Mouse (Mus musculus) intestine, embryonic 15.5 days (tissue): ENCODE data around the gene Bcl6. TPM values are rescaled to one million over a fixed set of nuclear protein-coding genes. Genes with fewer than 3 reads are reported as not detected.

ENCODE experiments used
- ATAC-seq: fragments of 200-750 bp; cut with Nextera tagmentation; 2 replicates; pipeline ENCODE4 v1.8.0; 2017; ENCODE audit warnings: moderate TSS enrichment, moderate library complexity
- H3K27ac ChIP-seq: fragments of 300-500 bp; sonication (generic); 2 replicates; pipeline ENCODE4 v1.5.1; 2015; ENCODE audit warnings: mild to moderate bottlenecking, inconsistent platforms
- H3K27me3 ChIP-seq: fragments of 300-500 bp; sonication (generic); replicated peaks from 2 replicates; pipeline ENCODE4 v1.6.1; 2015; ENCODE audit warnings: inconsistent platforms
- H3K36me3 ChIP-seq: fragments of 300-500 bp; sonication (generic); 2 replicates; pipeline ENCODE4 v1.6.1; 2015; ENCODE audit warnings: inconsistent platforms
- H3K4me1 ChIP-seq: fragments of 300-500 bp; sonication (generic); replicated peaks from 2 replicates; pipeline ENCODE4 v1.6.1; 2015; ENCODE audit warnings: inconsistent platforms
- H3K4me2 ChIP-seq: fragments of 300-500 bp; sonication (generic); replicated peaks from 2 replicates; pipeline ENCODE4 v1.6.1; 2015; ENCODE audit warnings: mild to moderate bottlenecking, inconsistent platforms
- H3K4me3 ChIP-seq: fragments of 300-500 bp; sonication (generic); replicated peaks from 2 replicates; pipeline ENCODE4 v1.5.1; 2015; ENCODE audit warnings: inconsistent platforms
- H3K9ac ChIP-seq: fragments of 300-500 bp; sonication (generic); 2 replicates; pipeline ENCODE4 v1.6.1; 2015; ENCODE audit warnings: inconsistent platforms
- H3K9me3 ChIP-seq: fragments of 300-500 bp; sonication (generic); 2 replicates; pipeline ENCODE4 v1.6.1; 2016; ENCODE audit warnings: inconsistent platforms
- WGBS: fragments of 180-500 bp; shearing (Covaris S2); methylation state at CpG from one replicate; pipeline ENCODE4 v1.1.7; 2015; 5-methylcytosine and 5-hydroxymethylcytosine counted together
- polyA plus RNA-seq: library from polyadenylated mRNA; unstranded; fragments of >200 nt; fragmentation: Nextera tagmentation; extraction: Ambion mirVana; gene quantifications from 2 replicates; pipeline ENCODE4 v1.2.1, GENCODE M21; 2015

Bcl6 gene
- polyA plus RNA-seq, 1 experiment from 2014 or later: 0.90 TPM

DNA sequence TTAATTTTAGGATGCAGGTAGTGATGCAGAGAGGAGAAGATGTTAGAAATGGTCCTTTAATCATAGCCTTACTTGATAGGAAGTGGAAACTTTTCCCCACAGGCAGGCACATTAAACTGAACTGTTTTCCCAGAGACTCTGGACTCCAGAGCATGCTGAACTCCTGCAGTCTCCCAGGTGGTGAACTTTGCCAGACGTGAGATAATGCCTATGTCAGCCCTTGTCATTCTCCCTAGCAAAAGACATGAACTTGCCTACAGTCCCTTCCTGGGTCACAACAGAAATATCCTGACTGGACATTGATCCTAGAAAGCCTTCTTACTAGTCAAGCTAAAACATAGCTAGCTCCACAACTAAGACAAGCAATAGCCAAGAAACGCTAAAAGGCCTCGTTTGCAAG lies 22.7 kb upstream of the Bcl6 start:
- no peak overlapping the region for H3K27ac ChIP-seq
- ATAC-seq: no peak
- no peaks in the 10 kb centered on the region for H3K36me3 ChIP-seq
- H3K9me3 ChIP-seq: no peaks in the 10 kb centered on the region
- H3K9ac ChIP-seq: no peak overlapping the region
- no peak overlapping the region for H3K4me2 ChIP-seq
- H3K27me3 ChIP-seq: no peaks in the 10 kb centered on the region
- H3K4me1 ChIP-seq: no peaks in the 10 kb centered on the region
- whole genome bisulfite sequencing: 80% methylated on average over 3 of the region's 3 CpGs
- H3K4me3 ChIP-seq: no peak overlapping the region

DNA sequence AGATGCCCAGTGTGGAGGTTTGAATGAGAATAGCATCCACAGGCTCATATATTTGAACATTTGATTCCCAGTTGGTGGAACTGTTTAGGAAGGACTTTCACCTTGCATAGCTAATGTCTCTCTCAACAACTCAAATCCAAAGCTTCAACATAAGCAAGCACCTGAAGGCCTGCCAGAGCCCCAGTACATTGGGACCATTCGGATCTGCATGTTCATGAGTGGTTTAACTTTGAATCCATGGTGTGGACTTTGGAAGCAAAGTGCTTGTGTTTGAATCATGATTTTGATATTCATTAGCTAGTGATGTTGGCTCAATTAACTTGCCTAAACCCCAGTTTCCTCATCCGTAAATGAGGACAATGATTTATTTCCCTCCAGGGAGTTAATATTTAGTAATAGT lies 21.2 kb upstream of the Bcl6 start:
- H3K4me1 ChIP-seq: no peaks in the 10 kb centered on the region
- no peak overlapping the region for H3K4me2 ChIP-seq
- no peaks in the 10 kb centered on the region for H3K36me3 ChIP-seq
- H3K4me3 ChIP-seq: no peak overlapping the region
- no peak overlapping the region for H3K9ac ChIP-seq
- WGBS: 79% methylated on average over 2 of the region's 2 CpGs
- H3K27ac ChIP-seq: no peak overlapping the region
- no peaks in the 10 kb centered on the region for H3K9me3 ChIP-seq
- ATAC-seq: no peak
- H3K27me3 ChIP-seq: no peaks in the 10 kb centered on the region

DNA sequence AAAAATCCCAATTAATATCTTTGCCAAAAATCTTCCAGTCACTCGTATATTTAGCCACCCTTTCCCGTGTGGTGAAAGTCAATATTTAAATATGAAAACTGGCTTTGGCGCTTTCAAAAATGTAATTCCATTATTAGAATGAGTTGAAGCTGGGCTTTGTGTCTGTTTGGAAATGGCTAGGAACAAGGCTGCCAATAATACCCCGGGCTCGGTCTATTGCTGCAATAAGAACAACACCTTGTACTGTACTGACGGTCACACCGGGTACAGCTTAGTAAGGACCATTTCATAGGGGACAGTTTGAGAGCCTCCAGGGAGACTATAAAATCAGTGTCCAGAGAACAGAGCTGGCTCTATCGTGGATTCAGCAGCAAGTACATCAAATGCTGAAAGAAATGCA lies 17.3 kb upstream of the Bcl6 start:
- WGBS: 82% methylated on average over 8 of the region's 8 CpGs
- H3K9me3 ChIP-seq: no peaks in the 10 kb centered on the region
- H3K27ac ChIP-seq: no peak overlapping the region
- no peak overlapping the region for H3K9ac ChIP-seq
- H3K4me2 ChIP-seq: no peak overlapping the region
- no peaks in the 10 kb centered on the region for H3K36me3 ChIP-seq
- H3K4me3 ChIP-seq: no peak overlapping the region
- no peaks in the 10 kb centered on the region for H3K4me1 ChIP-seq
- H3K27me3 ChIP-seq: no peaks in the 10 kb centered on the region
- no peak for ATAC-seq

DNA sequence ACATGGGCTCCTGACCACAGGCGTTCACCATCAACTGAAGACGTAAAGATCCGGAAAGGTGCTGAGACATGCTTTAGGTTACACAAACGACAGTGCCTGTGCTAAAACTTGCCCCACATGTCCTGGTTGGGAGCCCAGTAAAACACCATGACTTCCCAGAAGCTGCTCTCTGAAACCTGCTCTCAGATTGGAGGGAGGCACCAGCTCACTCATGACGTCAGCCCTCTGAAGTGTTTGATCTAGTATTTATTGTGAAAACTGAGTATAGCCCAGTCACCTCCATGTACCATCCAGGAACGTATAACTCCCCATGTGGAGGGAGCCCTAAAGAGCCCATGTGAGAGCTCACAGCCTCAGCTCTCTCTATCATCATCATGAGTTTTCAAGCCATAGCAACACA lies 9.3 kb upstream of the Bcl6 start:
- H3K27me3 ChIP-seq: no peaks in the 10 kb centered on the region
- peaks cover 6% of the 10 kb centered on the region; the same call in 1 of the 2 replicates for H3K4me1 ChIP-seq
- no peak overlapping the region for H3K9ac ChIP-seq
- WGBS: 85% methylated on average over 6 of the region's 6 CpGs
- ATAC-seq: no peak
- no peaks in the 10 kb centered on the region for H3K36me3 ChIP-seq
- no peak overlapping the region for H3K27ac ChIP-seq
- H3K4me2 ChIP-seq: no peak overlapping the region
- H3K9me3 ChIP-seq: no peaks in the 10 kb centered on the region
- H3K4me3 ChIP-seq: no peak overlapping the region

DNA sequence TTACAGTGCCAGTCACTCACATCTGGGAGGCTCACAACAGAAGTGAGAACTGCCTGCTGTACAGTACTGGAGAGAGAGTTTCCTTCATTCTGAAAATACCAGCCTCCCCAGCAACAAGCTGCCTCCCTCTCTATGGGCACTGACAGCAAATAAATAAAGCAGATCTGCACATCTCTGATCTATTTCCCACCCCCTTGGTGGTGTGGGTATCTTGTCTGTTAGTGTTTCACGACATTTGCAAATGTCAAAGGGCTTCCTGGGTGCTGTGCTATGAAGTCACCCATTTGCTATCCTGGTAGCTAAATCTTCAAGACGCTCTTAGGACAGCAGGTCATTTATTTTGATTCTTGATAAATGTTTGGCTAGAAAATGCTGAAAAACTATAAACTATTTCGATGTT lies 8.6 kb upstream of the Bcl6 start:
- Histone ChIP-seq H3K27ac (no peak overlapping the region), H3K9me3 (no peaks in the 10 kb centered on the region), H3K4me3 (no peak overlapping the region), H3K4me2 (no peak overlapping the region), H3K9ac (no peak overlapping the region), H3K36me3 (no peaks in the 10 kb centered on the region), H3K27me3 (no peaks in the 10 kb centered on the region), H3K4me1 (peaks cover 6% of the 10 kb centered on the region; the same call in 1 of the 2 replicates)
- ATAC-seq: no peak
- WGBS: 73% methylated on average over 3 of the region's 3 CpGs

DNA sequence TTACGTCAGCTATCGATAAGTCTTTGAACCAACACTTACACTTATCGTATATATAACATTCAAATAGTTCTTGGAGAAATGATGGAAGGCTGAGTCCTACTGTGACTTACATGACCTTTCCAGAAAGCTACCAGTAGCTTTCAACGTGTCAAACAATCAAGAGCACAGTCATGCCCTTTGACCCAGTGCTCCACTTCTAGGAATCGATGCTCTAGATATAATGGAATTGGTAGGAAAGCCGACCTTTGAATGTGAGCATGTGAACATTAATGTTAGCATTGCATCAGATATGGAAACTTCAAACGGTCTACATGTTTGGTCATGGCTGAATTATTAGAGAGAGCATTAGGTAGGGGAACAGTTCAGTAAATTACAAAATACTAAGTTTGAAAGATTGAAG lies 7.7 kb upstream of the Bcl6 start:
- Histone ChIP-seq H3K27me3 (no peaks in the 10 kb centered on the region), H3K36me3 (no peaks in the 10 kb centered on the region), H3K4me2 (no peak overlapping the region), H3K9ac (no peak overlapping the region), H3K9me3 (no peaks in the 10 kb centered on the region), H3K4me3 (no peak overlapping the region), H3K27ac (no peak overlapping the region), H3K4me1 (peaks cover 6% of the 10 kb centered on the region; the same call in 1 of the 2 replicates)
- ATAC-seq: no peak
- WGBS: 79% methylated on average over 7 of the region's 7 CpGs

DNA sequence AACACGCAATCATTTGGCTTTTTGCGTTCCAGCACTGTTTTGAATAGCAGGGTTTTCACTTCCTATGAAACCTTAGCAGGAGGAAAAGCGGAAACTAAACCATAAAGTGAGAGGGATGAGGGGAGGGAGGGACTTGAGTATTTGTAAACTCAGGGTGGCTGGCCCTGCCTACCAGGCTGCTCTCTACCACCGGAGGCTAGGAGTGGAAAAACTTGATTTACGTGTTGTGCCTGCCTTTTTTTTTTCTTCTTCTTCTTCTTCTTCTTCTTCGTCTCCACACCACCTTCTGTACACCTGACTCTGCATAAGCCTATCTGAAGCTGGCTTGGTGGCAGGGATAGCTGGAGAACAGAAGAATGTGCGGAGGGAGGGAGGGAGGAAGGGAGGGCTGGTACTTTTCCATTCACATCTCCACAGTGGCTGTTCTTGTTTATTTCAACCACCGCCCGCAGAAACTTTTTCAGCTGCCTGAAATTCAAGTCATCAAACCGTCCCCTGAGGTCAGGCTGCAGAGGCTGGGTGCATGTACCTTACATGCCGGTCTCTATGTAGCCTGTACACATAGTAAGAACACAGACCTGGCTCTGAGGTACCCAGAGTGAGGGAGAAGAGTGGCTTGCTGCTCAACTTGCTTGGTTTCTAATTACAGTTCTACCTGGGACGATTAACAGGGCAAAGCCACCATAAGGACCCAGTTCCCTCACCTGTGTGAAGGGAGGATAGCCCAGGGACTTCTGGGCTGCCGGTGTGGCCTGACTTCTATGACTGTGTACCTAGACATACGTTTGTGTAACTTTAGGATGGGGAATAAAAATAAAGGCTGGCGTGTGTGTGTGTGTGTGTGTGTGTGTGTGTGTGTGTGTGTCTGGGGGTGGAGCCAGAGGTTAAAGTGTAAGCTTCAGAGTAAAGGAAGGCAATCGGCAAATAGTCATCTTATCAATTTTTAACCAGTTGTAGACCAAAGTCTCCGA lies 5.0 kb upstream of the Bcl6 start:
- H3K27ac ChIP-seq: peak overlapping the region; percentile 77

DNA sequence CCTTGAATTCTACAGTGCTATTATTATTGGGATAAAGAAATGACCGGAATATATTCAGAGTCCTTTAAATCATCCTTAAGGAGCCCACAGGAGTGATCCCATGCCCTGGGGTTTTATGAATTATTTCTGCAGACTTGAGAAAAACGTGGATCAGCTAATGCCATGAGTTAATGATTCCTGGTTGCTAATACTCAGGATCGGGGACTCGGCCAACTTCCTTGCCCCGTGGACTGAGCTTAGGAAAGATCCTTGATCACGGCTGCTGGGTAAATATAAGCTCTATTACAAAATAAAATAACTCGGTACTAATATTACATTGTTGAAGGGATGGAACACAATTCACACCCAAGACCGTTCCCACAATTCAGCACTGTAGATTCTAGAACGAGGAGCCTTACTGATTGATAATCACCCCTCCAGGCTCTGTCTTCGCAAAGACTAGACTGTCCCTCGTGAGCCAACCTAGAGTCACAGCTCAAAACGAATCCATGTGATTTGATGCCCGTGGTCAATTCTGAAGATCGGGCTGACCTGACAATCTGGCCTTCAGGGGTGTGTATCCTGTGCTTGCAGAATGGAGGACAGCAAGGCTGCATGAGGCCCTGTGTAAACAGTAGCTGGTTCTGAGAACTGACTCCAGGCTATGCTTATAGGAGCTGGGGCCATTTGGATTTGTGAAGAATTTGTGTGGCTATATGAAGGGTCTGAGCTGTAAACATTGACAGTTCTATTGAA lies 3.4 kb upstream of the Bcl6 start:
- Histone ChIP-seq H3K9ac (no peak overlapping the region), H3K27me3 (no peaks in the 10 kb centered on the region), H3K9me3 (no peaks in the 10 kb centered on the region), H3K4me1 (peaks cover 7% of the 10 kb centered on the region), H3K36me3 (no peaks in the 10 kb centered on the region), H3K4me2 (no peak overlapping the region), H3K27ac (no peak overlapping the region), H3K4me3 (no peak overlapping the region)
- ATAC-seq: no peak
- WGBS: 78% methylated on average over 14 of the region's 14 CpGs

More for the DNA sequence above, 5.0 kb upstream of the Bcl6 start:
- no peak overlapping the region for H3K9ac ChIP-seq
- no peaks in the 10 kb centered on the region for H3K9me3 ChIP-seq
- peaks cover 6% of the 10 kb centered on the region; the same call in 1 of the 2 replicates for H3K4me1 ChIP-seq
- H3K27me3 ChIP-seq: no peaks in the 10 kb centered on the region
- 0 out of 2 replicates have a peak overlapping the region, but pooled peaks have one; percentile 9 for H3K4me3 ChIP-seq
- ATAC-seq: peak; percentile 66
- H3K36me3 ChIP-seq: no peaks in the 10 kb centered on the region
- peak overlapping the region; percentile 45 for H3K4me2 ChIP-seq
- WGBS: 18% methylated on average over 17 of the region's 17 CpGs

DNA sequence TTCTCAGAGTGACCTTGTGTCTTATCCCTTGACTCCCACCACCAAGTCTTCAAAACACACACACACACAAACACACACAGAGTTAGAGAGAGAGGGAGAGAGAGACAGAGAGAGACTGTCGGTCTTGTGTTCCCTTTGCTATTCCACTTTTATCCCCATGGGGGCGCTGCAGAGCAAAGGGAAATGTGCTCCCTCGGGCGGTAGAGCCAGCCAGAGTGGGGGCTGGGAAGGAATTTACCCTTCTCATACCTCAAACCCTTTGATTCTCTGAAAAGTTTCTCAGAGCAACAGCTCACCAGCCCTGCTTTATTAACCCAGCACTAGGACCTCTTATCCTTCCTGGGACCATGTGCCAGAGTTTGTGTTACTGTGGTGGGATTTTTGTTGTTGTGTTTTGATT lies 2.5 kb upstream of the Bcl6 start:
- Histone ChIP-seq H3K27me3 (no peaks in the 10 kb centered on the region), H3K9ac (no peak overlapping the region), H3K27ac (no peak overlapping the region), H3K9me3 (no peaks in the 10 kb centered on the region), H3K4me2 (no peak overlapping the region), H3K4me1 (peaks cover 10% of the 10 kb centered on the region), H3K36me3 (no peaks in the 10 kb centered on the region), H3K4me3 (no peak overlapping the region)
- no peak for ATAC-seq
- 3% methylated on average over 4 of the region's 4 CpGs for WGBS

DNA sequence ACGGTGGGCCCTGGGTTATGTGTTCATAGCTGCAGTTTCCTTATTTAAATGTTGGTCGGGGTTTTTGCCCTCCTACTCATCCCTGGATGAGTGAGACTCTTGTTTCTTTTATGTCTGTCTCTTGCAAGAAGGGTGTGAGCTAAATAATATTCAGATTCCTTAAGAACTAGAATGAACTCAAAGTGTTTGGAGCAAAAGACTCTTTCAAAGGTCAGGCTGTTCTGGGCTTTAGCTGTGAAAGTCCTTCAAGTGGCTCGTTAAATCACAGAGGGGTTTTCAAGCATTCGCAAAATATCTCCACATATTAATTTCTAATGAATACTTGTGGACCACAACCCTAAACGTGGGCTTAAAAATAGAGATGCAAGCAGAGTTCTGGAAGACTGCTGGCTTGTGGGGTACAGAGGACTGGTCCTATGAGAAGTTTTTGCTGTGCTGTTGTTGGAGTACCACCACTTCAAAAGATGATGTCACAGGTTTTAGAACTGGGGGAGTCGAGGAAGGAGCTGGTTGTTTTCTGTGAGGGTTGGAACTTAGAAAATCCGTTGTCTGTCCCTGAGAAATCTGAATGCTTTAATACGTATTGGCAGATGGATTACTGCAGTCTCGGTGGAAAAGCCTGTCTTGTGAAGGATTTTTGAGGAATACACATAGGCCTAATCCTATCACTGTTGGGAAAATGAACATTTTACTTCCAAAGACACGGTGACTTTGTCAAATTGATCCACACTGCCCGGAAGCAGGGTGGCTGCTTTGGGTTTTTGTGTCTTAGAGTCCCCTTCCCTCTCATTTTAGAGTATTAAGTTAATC lies 1.7 kb upstream of the Bcl6 start:
- Histone ChIP-seq H3K4me3 (peak overlapping the region; percentile 77; the same call in 1 of the 2 replicates), H3K27ac (no peak overlapping the region)

DNA sequence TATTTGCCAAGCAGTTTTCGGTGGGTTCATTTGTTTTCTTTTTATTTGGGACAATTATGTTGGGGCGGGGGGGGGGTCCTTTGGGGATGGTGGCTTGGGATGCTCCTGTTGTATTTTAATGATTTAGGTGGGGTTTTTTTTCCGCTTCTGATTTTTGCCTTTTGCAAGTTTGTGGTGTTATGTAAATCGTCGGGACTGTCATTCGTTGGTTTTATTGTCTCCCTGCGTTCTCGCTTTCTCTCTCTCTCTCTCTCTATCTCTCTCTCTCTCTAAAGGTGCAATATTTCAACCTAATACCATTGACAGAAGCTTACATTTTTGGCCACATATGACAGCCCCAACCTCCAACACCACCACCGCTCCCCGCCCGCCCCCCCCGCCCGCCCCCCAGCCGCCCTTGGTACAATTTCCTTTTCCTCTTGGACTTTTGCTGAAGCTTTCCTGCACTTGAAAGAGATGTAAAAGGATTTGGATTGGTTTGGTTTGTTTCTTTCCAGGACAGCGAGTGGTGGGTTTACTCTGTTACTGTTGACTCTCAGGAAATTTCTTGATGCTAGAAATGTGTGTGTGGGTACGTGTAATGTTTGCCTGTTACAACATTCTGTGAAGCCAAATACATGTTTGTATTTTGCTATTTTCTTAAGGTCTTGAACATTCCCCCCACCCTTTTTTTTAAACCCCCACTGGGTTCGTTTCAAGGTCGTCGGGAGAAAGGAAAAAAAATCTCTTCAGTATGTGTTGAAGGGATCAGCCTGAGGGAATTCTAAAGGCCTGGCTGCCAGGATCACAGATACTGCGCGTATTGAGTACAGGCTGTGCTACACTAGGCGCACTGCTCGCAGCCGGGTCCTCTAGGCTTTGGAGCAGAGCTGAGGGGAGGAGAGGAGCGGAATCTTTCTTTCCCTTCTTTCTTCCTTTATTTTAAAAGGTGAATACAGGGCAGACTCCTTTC lies 833 bp upstream of the Bcl6 start:
- peak overlapping the region; percentile 90 for H3K4me2 ChIP-seq
- WGBS: 11% methylated on average over 25 of the region's 25 CpGs
- peaks cover 10% of the 10 kb centered on the region for H3K4me1 ChIP-seq

More for the DNA sequence above, 1.7 kb upstream of the Bcl6 start:
- ATAC-seq: no peak
- no peak overlapping the region for H3K9ac ChIP-seq
- H3K9me3 ChIP-seq: no peaks in the 10 kb centered on the region
- peak overlapping the region; percentile 90 for H3K4me2 ChIP-seq
- no peaks in the 10 kb centered on the region for H3K36me3 ChIP-seq
- 57% methylated on average over 11 of the region's 11 CpGs for WGBS
- no peaks in the 10 kb centered on the region for H3K27me3 ChIP-seq
- H3K4me1 ChIP-seq: peaks cover 10% of the 10 kb centered on the region

More for the DNA sequence above, 833 bp upstream of the Bcl6 start:
- no peaks in the 10 kb centered on the region for H3K27me3 ChIP-seq
- H3K9me3 ChIP-seq: no peaks in the 10 kb centered on the region
- H3K4me3 ChIP-seq: peak overlapping the region; percentile 77
- peak overlapping the region; percentile 94 for H3K27ac ChIP-seq
- ATAC-seq: no peak
- peak overlapping the region; percentile 62 for H3K9ac ChIP-seq
- H3K36me3 ChIP-seq: no peaks in the 10 kb centered on the region
